Mouse (Mus musculus) cerebellum, adult 2 months (tissue): Measurements from ENCODE around the gene M6pr. TPM values are rescaled to one million over a fixed set of nuclear protein-coding genes. Genes with fewer than 3 reads are reported as not detected.

Experiments
- DNase-seq, 2 experiments: peaks; one replicate each; pipeline ENCODE4 v3.0.0; 2021
- H3K27ac ChIP-seq: fragments of 200-500 bp; 2 replicates; pipeline ENCODE4 v1.5.1; 2012; ENCODE audit warnings: low read length, control low read depth, inconsistent platforms; ENCODE audit not compliant: insufficient read depth
- H3K27me3 ChIP-seq: fragments of 200-500 bp; 2 replicates; pipeline ENCODE4 v1.6.1; 2012; ENCODE audit warnings: inconsistent platforms, mild to moderate bottlenecking, low read length, moderate library complexity; ENCODE audit not compliant: control insufficient read depth, insufficient read depth
- H3K4me1 ChIP-seq: fragments of 200-500 bp; 2 replicates; pipeline ENCODE4 v1.6.1; 2011; ENCODE audit warnings: low read length; ENCODE audit not compliant: control insufficient read depth, insufficient read depth
- H3K4me3 ChIP-seq: fragments of 200-500 bp; replicated peaks from 2 replicates; pipeline ENCODE3; 2011; ENCODE audit warnings: mild to moderate bottlenecking, low read depth, low read length, control low read depth; ENCODE audit not compliant: insufficient read depth
- CTCF ChIP-seq: fragments of 200-500 bp; IDR thresholded peaks from 2 replicates; pipeline ENCODE4 v1.5.1; 2011; ENCODE audit warnings: low read depth, mild to moderate bottlenecking, control low read depth, low read length, moderate library complexity, borderline replicate concordance; ENCODE audit not compliant: insufficient read depth
- POLR2A ChIP-seq: fragments of 200-500 bp; IDR thresholded peaks from 2 replicates; pipeline ENCODE4 v1.6.1; 2011; ENCODE audit warnings: low read length, control low read depth, borderline replicate concordance; ENCODE audit not compliant: insufficient read depth
- WGBS: fragments of 180-500 bp; shearing (Covaris S2); methylation state at CpG from one replicate; pipeline ENCODE4 v1.1.7; 2018; 5-methylcytosine and 5-hydroxymethylcytosine counted together
- polyA plus RNA-seq: library from polyadenylated mRNA; depleted of rRNA; stranded (reverse); fragments of >200 nt; gene quantifications from 2 replicates; pipeline ENCODE4 v1.2.3, GENCODE M21; 2012

Gene M6pr
- polyA plus RNA-seq, 1 experiment = 94.9 TPM

- TF ChIP-seq CTCF (no peak), POLR2A (no peak)
- Histone ChIP-seq H3K4me3 (no peak overlapping the region), H3K4me1 (no peaks in the 10 kb centered on the region), H3K27me3 (no peaks in the 10 kb centered on the region), H3K27ac (no peak overlapping the region)
- DNase-seq = no peak
- 54% methylated on average over 2 of the region's 2 CpGs for whole genome bisulfite sequencing
These were observed 16.3 kb upstream of the M6pr start for GRCm38 (mm10) chr6:122292184-122292583.

- Histone ChIP-seq H3K4me3 (no peak overlapping the region), H3K27me3 (no peaks in the 10 kb centered on the region), H3K27ac (no peak overlapping the region), H3K4me1 (no peaks in the 10 kb centered on the region)
- WGBS = 94% methylated on average over 8 of the region's 8 CpGs
- DNase-seq = no peak
- TF ChIP-seq CTCF (no peak), POLR2A (no peak)
These were observed 15.4 kb upstream of the M6pr start for GRCm38 (mm10) chr6:122293121-122293520.

- no peaks in the 10 kb centered on the region for H3K27me3 ChIP-seq
- no peak overlapping the region for H3K27ac ChIP-seq
- DNase-seq = no peak
- WGBS = 94% methylated on average over 9 of the region's 9 CpGs
- TF ChIP-seq CTCF (no peak), POLR2A (no peak)
- H3K4me1 ChIP-seq = no peaks in the 10 kb centered on the region
- no peak overlapping the region for H3K4me3 ChIP-seq
These were observed 14.7 kb upstream of the M6pr start for GRCm38 (mm10) chr6:122293796-122294195.

GRCm38 (mm10) chr6:122294290-122294689 is 14.2 kb upstream of the M6pr start:
- H3K4me3 ChIP-seq = no peak overlapping the region

GRCm38 (mm10) chr6:122295242-122295641 is 13.3 kb upstream of the M6pr start:
- H3K4me3 ChIP-seq = no peak overlapping the region
- no peak for TF ChIP-seq POLR2A
- no peak for TF ChIP-seq CTCF
- DNase-seq = no peak
- H3K27ac ChIP-seq = no peak overlapping the region
- no peaks in the 10 kb centered on the region for H3K27me3 ChIP-seq
- no peaks in the 10 kb centered on the region for H3K4me1 ChIP-seq
- 75% methylated on average over 9 of the region's 9 CpGs for WGBS

More at GRCm38 (mm10) chr6:122294290-122294689, 14.2 kb upstream of the M6pr start:
- H3K27ac ChIP-seq = no peak overlapping the region
- TF ChIP-seq POLR2A = no peak
- no peak for TF ChIP-seq CTCF
- H3K27me3 ChIP-seq = no peaks in the 10 kb centered on the region
- WGBS = 84% methylated on average over 3 of the region's 3 CpGs
- DNase-seq = no peak
- no peaks in the 10 kb centered on the region for H3K4me1 ChIP-seq

GRCm38 (mm10) chr6:122296918-122297278 is 11.6 kb upstream of the M6pr start:
- no peak for TF ChIP-seq CTCF
- TF ChIP-seq POLR2A = no peak
- 33% methylated on average over 3 of the region's 3 CpGs for WGBS
- H3K27me3 ChIP-seq = no peaks in the 10 kb centered on the region
- H3K27ac ChIP-seq = no peak overlapping the region
- peak overlapping the region; percentile 71 for H3K4me3 ChIP-seq
- no peak for DNase-seq
- no peaks in the 10 kb centered on the region for H3K4me1 ChIP-seq

GRCm38 (mm10) chr6:122297279-122298222 is 11.0 kb upstream of the M6pr start:
- Histone ChIP-seq H3K27me3 (no peaks in the 10 kb centered on the region), H3K27ac (no peak overlapping the region), H3K4me1 (no peaks in the 10 kb centered on the region), H3K4me3 (peak overlapping the region; percentile 71)
- WGBS = 5% methylated on average over 25 of the region's 25 CpGs
- DNase-seq = peak; percentile 16 to 32
- TF ChIP-seq CTCF (no peak), POLR2A (no peak)

- H3K27me3 ChIP-seq = no peaks in the 10 kb centered on the region
- H3K4me3 ChIP-seq = no peak overlapping the region
- no peaks in the 10 kb centered on the region for H3K4me1 ChIP-seq
- TF ChIP-seq POLR2A = no peak
- no peak for TF ChIP-seq CTCF
- H3K27ac ChIP-seq = no peak overlapping the region
- DNase-seq = no peak
- 67% methylated on average over 4 of the region's 4 CpGs for WGBS
These were observed 10.3 kb upstream of the M6pr start for GRCm38 (mm10) chr6:122298223-122298609.
